Mouse (Mus musculus) hindbrain, embryonic 15.5 days (tissue): ENCODE data around the gene Me1. TPM values are rescaled to one million over a fixed set of nuclear protein-coding genes. Genes with fewer than 3 reads are reported as not detected.

Experiments used
- ATAC-seq: fragments of 200-750 bp; cut with Nextera tagmentation; 2 replicates; pipeline ENCODE4 v1.8.0; 2017; ENCODE audit warnings: low read depth, moderate number of reproducible peaks, moderate TSS enrichment; ENCODE audit not compliant: low FRiP score
- H3K27ac ChIP-seq: fragments of 300-500 bp; sonication (generic); replicated peaks from 2 replicates; pipeline ENCODE4 v1.5.1; 2015; ENCODE audit warnings: mild to moderate bottlenecking, inconsistent platforms
- H3K27me3 ChIP-seq: fragments of 300-500 bp; sonication (generic); 2 replicates; pipeline ENCODE4 v1.6.1; 2015; ENCODE audit warnings: control low read depth, inconsistent platforms
- H3K36me3 ChIP-seq: fragments of 300-500 bp; sonication (generic); 2 replicates; pipeline ENCODE4 v1.6.1; 2015; ENCODE audit warnings: control low read depth, inconsistent platforms
- H3K4me1 ChIP-seq: fragments of 300-500 bp; sonication (generic); replicated peaks from 2 replicates; pipeline ENCODE4 v1.6.1; 2015; ENCODE audit warnings: control low read depth, inconsistent platforms
- H3K4me2 ChIP-seq: fragments of 300-500 bp; sonication (generic); 2 replicates; pipeline ENCODE4 v1.6.1; 2015; ENCODE audit warnings: moderate library complexity, mild to moderate bottlenecking, inconsistent platforms
- H3K4me3 ChIP-seq: fragments of 300-500 bp; sonication (generic); 2 replicates; pipeline ENCODE4 v1.5.1; 2015; ENCODE audit warnings: mild to moderate bottlenecking, inconsistent platforms
- H3K9ac ChIP-seq: fragments of 300-500 bp; sonication (generic); 2 replicates; pipeline ENCODE4 v1.6.1; 2015; ENCODE audit warnings: inconsistent platforms
- H3K9me3 ChIP-seq: fragments of 300-500 bp; sonication (generic); 2 replicates; pipeline ENCODE4 v1.6.1; 2016; ENCODE audit warnings: control low read depth, inconsistent platforms
- WGBS: fragments of 180-500 bp; shearing (Covaris S2); methylation state at CpG from one replicate; pipeline ENCODE4 v1.1.7; 2015; 5-methylcytosine and 5-hydroxymethylcytosine counted together
- polyA plus RNA-seq: library from polyadenylated mRNA; unstranded; fragments of >200 nt; fragmentation: Nextera tagmentation; extraction: Ambion mirVana; gene quantifications from 2 replicates; pipeline ENCODE4 v1.2.1, GENCODE M21; 2015

The Me1 gene
- polyA plus RNA-seq, 1 experiment from 2014 or later: 52.6 TPM

DNA sequence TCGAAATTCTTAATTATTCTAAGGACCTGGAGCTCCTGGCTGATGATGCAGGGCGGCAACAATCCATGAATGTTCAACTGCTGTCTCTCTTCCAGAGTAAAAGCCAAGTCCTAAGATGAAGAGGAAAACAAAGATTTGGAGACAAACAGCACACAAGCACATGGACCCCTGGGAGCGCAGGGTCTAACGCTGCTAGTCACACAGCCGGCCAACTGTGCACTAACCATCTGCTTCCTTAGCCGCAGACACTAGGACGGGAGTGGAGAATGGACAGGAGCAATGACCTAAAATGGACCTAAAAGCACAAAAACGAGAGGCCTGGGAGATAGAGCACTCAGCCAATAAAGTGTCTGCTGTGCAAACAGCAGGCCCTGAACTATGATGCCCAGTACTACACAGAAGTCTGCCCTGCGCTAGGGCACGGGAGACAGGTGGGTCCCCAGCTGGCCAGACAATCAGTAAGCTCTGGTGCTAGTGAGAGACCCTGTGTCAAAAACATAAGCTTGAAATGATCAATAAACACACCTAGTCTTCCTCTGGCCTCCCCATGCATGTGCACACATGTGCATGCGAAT is 15.8 kb downstream of the Me1 start:
- no peaks in the 10 kb centered on the region for H3K9me3 ChIP-seq
- WGBS: 77% methylated on average over 11 of the region's 11 CpGs
- no peak overlapping the region for H3K9ac ChIP-seq
- no peak overlapping the region for H3K4me2 ChIP-seq
- ATAC-seq: no peak
- H3K27ac ChIP-seq: no peak overlapping the region
- H3K4me1 ChIP-seq: 0 out of 2 replicates have a peak, but pooled peaks cover 4% of the 10 kb centered on the region
- H3K4me3 ChIP-seq: no peak overlapping the region
- H3K36me3 ChIP-seq: 0 out of 2 replicates have a peak, but pooled peaks cover 3% of the 10 kb centered on the region
- H3K27me3 ChIP-seq: no peaks in the 10 kb centered on the region

DNA sequence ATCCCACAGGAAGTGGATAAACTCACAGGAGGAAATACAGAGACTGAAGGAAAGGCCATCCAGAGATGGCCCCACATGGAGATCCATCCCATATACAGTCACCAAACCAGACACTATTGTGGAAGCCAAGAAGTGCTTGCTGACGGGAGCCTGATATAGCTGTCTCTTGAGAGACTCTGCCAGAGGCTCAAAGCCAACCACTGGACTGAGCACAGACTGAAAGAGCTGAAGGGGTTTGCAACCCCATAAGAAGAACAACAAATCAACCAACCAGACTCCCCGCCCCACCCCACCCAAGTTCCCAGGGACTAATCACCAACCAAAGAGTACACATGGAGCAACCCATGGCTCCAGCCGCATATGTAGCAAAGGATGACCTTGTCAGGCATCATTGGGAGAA is 19.5 kb downstream of the Me1 start:
- Histone ChIP-seq H3K9me3 (no peaks in the 10 kb centered on the region), H3K36me3 (0 out of 2 replicates have a peak, but pooled peaks cover 3% of the 10 kb centered on the region), H3K4me2 (no peak overlapping the region), H3K9ac (no peak overlapping the region), H3K4me3 (no peak overlapping the region), H3K27me3 (no peaks in the 10 kb centered on the region), H3K27ac (no peak overlapping the region), H3K4me1 (no peaks in the 10 kb centered on the region)
- no peak for ATAC-seq
- WGBS: 98% methylated on average over 3 of the region's 3 CpGs

DNA sequence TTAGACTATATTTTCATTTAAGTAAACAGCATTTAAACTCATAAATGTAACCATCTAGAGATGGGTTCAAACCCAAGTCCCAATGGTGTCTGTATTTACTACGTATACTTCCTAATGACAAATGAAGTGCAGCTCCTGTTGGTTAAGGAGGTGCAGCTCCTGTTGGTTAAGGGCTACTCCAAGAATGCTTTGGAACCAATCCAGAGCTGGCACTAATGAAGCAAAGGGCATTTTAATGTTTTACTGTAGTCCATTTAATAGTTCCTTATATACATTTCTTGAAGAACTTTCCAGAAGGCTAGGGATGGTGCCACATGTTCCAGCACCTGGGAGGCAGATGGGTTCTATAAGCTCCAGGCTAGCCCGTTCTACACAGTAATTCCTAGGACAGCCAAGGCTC is 20.3 kb downstream of the Me1 start:
- Histone ChIP-seq H3K4me2 (no peak overlapping the region), H3K4me1 (no peaks in the 10 kb centered on the region), H3K9me3 (no peaks in the 10 kb centered on the region), H3K4me3 (no peak overlapping the region), H3K9ac (no peak overlapping the region), H3K27ac (no peak overlapping the region), H3K27me3 (no peaks in the 10 kb centered on the region), H3K36me3 (0 out of 2 replicates have a peak, but pooled peaks cover 3% of the 10 kb centered on the region)
- ATAC-seq: no peak
- 92% methylated on average over 2 of the region's 2 CpGs for WGBS

DNA sequence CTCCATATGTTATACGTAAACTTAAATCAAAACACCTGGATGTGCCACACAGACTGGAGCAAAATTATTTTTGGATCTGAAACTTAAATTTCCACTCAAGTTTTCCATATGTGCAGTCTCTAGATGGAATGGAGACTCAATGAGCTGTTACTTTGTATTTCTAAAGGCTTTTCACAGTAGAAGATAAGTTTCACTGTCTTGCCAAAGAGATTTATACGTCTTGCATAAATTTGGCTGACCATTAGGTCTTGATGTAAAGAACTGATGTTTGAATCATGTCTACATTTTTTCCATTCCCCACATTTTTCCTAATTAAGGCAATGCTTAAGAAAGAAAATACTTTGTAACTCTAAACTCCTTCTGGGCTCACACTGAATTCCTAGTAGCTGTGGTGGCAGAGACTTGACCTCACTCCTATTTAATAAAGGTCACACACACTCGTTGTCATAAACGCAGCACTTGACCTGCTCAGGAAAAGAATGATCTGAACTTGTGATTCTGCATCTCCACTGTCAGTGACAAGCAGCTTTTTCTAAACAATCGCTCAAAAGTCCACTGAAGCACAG is 22.8 kb downstream of the Me1 start:
- Histone ChIP-seq H3K27me3 (no peaks in the 10 kb centered on the region), H3K4me3 (no peak overlapping the region), H3K27ac (no peak overlapping the region), H3K4me1 (no peaks in the 10 kb centered on the region), H3K9ac (no peak overlapping the region), H3K36me3 (0 out of 2 replicates have a peak, but pooled peaks cover 3% of the 10 kb centered on the region), H3K4me2 (no peak overlapping the region), H3K9me3 (no peaks in the 10 kb centered on the region)
- WGBS: 82% methylated on average over 5 of the region's 5 CpGs
- no peak for ATAC-seq

DNA sequence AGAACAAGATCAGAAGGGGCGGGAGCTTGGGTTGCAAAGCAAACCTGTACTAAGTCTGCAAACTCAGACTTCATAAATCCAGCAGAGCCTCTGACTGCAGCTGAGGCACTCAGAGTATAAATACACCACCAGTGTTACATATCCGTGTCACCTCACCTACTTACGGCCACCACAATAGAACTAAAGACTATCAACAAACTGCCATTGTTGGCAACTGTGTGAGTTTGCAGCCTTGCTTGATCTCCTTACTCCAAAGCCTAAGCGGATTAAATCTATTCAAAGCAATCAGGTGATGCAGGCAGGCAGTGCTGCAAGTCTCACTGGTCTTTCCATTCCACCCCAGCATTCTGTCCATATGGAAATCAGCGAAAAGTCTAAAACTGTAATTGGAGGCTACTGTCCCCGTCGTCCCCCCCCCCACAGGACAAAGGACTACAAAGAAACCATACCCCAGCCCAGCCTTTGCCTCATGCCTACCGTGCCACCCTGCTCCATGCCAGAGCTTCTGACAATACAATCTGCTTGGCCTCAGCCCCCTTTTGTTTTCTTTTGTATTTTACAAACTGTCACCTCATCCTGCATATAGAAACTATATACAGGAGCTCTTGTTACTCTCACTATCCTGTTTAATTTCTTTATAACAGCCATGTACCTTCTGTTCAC is 27.0 kb downstream of the Me1 start:
- no peak overlapping the region for H3K9ac ChIP-seq
- H3K4me1 ChIP-seq: no peaks in the 10 kb centered on the region
- H3K4me2 ChIP-seq: no peak overlapping the region
- H3K9me3 ChIP-seq: no peaks in the 10 kb centered on the region
- no peaks in the 10 kb centered on the region for H3K27me3 ChIP-seq
- H3K4me3 ChIP-seq: no peak overlapping the region
- WGBS: 43% methylated on average over 8 of the region's 8 CpGs
- no peak for ATAC-seq
- no peaks in the 10 kb centered on the region for H3K36me3 ChIP-seq
- H3K27ac ChIP-seq: no peak overlapping the region

DNA sequence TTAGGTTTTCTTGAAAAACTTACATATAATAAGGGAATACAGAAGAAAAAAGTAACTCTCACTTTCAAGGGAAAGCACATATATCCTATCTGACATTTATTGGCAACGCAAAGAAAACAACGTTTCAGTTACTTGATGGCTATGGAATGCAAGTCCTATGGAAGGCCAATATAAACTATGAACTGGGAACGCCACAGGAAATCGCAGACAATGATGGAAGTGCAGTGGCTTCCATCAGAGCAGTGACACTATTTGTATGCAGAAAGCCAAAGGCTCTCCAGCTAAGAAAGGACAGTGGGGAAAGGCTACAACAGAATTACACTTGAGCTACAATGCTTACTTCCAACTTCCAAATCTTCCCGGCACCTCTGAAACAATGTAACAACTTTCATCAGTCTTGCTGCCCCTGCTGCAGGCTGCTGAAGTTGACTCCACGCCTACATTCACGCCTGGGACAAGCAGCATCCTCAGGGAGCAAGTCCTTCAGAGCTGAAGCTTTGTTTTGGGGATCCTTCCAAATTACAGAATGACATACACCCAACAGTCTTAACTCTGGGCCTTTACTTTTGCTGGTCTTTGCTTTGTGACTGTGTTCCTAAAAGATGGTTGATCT is 28.5 kb downstream of the Me1 start:
- no peaks in the 10 kb centered on the region for H3K4me1 ChIP-seq
- no peak overlapping the region for H3K9ac ChIP-seq
- no peak for ATAC-seq
- no peak overlapping the region for H3K4me2 ChIP-seq
- H3K4me3 ChIP-seq: no peak overlapping the region
- no peaks in the 10 kb centered on the region for H3K36me3 ChIP-seq
- no peaks in the 10 kb centered on the region for H3K27me3 ChIP-seq
- no peaks in the 10 kb centered on the region for H3K9me3 ChIP-seq
- no peak overlapping the region for H3K27ac ChIP-seq
- WGBS: 83% methylated on average over 7 of the region's 7 CpGs

DNA sequence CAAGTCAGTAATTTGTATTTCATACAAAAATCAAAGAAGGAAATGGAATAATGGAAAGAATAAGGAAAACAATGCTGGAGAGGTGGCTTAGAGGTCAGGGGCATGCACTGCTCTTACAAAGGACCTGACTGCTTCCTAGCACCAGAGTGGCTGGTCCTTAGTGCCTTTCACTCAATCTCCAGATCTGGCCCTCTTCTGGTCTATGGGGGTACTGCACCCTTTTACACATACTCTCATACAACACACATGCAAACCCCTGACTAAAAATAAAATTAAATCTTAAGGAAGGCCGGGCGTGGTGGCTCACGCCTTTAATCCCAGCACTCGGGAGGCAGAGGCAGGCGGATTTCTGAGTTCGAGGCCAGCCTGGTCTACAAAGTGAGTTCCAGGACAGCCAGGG is 34.1 kb downstream of the Me1 start:
- WGBS: 98% methylated on average over 6 of the region's 6 CpGs

DNA sequence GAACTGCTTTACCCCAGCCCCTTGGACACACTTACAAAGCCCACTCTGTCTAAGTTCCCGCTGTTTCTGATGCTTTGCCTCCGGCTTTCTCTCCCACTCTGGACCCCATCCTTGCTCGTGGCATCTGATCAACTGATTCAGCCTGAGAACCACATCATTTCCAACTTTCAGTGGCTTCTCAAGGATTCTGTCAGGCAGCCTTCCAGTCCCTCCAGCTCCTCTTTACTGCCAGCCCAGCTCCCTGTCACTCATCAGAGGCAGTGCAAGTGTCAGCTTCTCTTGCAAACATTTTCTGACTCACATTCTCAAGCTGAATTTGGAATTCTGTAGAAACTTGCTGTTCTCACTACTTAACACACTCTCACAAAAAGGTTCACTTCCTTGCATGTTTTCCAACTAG is 34.5 kb downstream of the Me1 start:
- Histone ChIP-seq H3K27me3 (no peaks in the 10 kb centered on the region), H3K4me1 (no peaks in the 10 kb centered on the region), H3K9me3 (no peaks in the 10 kb centered on the region), H3K4me2 (no peak overlapping the region), H3K9ac (no peak overlapping the region), H3K4me3 (no peak overlapping the region), H3K27ac (no peak overlapping the region), H3K36me3 (no peaks in the 10 kb centered on the region)
- no peak for ATAC-seq
- 91% methylated on average over 3 of the region's 3 CpGs for WGBS

More for the DNA sequence above, 34.1 kb downstream of the Me1 start:
- Histone ChIP-seq H3K4me3 (no peak overlapping the region), H3K9me3 (no peaks in the 10 kb centered on the region), H3K27me3 (no peaks in the 10 kb centered on the region), H3K36me3 (no peaks in the 10 kb centered on the region), H3K9ac (no peak overlapping the region), H3K4me1 (no peaks in the 10 kb centered on the region), H3K27ac (no peak overlapping the region), H3K4me2 (no peak overlapping the region)
- no peak for ATAC-seq

DNA sequence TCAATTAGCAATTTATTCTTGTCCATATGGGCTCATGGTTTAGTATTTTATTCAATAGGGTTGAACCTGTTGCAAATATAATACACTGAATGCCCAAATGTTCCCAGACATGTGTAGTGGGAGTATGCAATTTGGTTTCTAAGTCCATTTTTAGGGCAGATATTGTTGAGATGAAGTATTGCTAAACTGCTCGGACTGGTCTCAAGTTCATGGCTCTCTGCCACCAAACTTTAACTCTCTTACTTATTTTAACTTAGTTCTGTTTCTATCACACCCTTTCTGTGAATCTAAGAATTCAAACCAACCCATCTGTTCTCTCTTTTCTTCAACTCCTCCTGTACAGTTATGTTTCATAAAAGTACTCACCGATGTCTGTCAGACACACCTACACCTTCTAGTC is 35.4 kb downstream of the Me1 start:
- H3K27me3 ChIP-seq: no peaks in the 10 kb centered on the region
- H3K4me2 ChIP-seq: no peak overlapping the region
- no peaks in the 10 kb centered on the region for H3K36me3 ChIP-seq
- no peaks in the 10 kb centered on the region for H3K9me3 ChIP-seq
- no peak overlapping the region for H3K9ac ChIP-seq
- WGBS: 96% methylated on average over 2 of the region's 2 CpGs
- no peak for ATAC-seq
- H3K4me1 ChIP-seq: no peaks in the 10 kb centered on the region
- H3K4me3 ChIP-seq: no peak overlapping the region
- no peak overlapping the region for H3K27ac ChIP-seq

DNA sequence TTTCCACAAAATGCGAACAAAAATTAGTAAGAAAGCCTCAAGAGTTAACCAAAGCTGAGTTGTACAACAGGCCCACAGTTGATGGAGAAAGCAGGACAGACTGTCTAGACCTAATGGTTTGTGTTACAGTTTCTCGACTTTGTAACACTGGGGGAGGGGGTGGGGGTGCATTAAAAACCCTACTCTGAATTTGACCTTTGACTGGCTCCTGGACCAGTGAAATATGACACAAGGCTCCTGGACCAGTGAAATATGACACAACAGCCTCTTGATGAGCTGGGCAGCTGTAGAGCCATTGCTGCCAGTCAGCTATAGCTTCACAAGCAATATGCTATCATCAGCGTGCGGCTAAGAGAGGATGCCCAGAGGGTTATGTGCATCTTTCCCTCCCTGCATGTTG is 37.4 kb downstream of the Me1 start:
- no peak for ATAC-seq
- no peak overlapping the region for H3K4me2 ChIP-seq
- no peaks in the 10 kb centered on the region for H3K36me3 ChIP-seq
- H3K9me3 ChIP-seq: no peaks in the 10 kb centered on the region
- no peak overlapping the region for H3K27ac ChIP-seq
- H3K27me3 ChIP-seq: no peaks in the 10 kb centered on the region
- 88% methylated on average over 4 of the region's 4 CpGs for WGBS
- no peak overlapping the region for H3K4me3 ChIP-seq
- H3K4me1 ChIP-seq: no peaks in the 10 kb centered on the region
- no peak overlapping the region for H3K9ac ChIP-seq

DNA sequence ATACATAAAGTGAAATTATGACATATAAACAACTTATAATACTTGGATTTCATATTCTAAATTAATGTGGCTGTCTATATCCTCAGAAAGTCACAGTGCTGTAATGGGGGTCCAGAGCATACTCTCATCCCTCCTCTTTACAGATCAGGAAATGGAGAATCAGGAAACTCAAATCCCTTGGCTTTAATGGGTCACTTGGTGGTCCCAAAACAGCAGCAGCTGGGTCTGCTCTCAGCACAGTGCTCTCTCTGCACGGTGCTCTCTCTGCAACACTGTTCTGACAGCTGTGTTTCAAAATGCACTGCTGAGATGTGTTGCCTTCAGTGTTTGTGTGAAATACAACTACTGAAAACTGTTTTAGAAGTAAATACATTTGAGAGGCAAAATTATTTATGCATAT is 43.6 kb downstream of the Me1 start:
- H3K27ac ChIP-seq: no peak overlapping the region
- no peaks in the 10 kb centered on the region for H3K27me3 ChIP-seq
- no peaks in the 10 kb centered on the region for H3K36me3 ChIP-seq
- no peaks in the 10 kb centered on the region for H3K4me1 ChIP-seq
- H3K4me2 ChIP-seq: no peak overlapping the region
- no peak overlapping the region for H3K9ac ChIP-seq
- no peak overlapping the region for H3K4me3 ChIP-seq
- no peaks in the 10 kb centered on the region for H3K9me3 ChIP-seq
- 56% methylated on average over 1 of the region's 1 CpGs for WGBS
- no peak for ATAC-seq

DNA sequence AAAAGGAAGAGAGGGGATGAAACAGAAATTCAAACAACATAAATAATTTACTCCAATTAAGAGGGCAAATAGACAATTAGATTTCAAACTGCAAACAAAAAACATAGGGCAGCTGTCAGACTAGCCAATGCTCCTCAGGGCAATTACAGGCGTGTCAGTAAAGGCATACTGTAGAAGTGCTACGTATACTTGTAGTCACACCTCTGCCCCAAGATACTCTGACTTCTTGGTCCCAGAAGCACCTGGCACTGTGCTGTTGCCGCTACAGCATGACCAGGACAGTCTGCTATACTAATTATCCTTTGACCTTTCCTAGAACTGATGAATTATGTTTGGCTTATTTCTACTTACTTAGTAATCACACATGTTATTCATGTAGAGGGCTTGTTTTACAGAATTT is 44.5 kb downstream of the Me1 start:
- Histone ChIP-seq H3K27me3 (no peaks in the 10 kb centered on the region), H3K4me1 (no peaks in the 10 kb centered on the region), H3K4me3 (no peak overlapping the region), H3K9me3 (no peaks in the 10 kb centered on the region), H3K9ac (no peak overlapping the region), H3K36me3 (no peaks in the 10 kb centered on the region), H3K27ac (no peak overlapping the region), H3K4me2 (no peak overlapping the region)
- WGBS: 39% methylated on average over 3 of the region's 3 CpGs
- ATAC-seq: no peak
